Mouse (Mus musculus): ENCODE data around the gene Sec61g. TPM values are rescaled to one million over a fixed set of nuclear protein-coding genes. Genes with fewer than 3 reads are reported as not detected.

Gene Sec61g
- 27.7 and 32.9 TPM in 2 replicates for polyA plus RNA-seq (2014; fragmentation: Nextera tagmentation; extraction: Ambion mirVana)

GRCm38 (mm10) chr11:16508052-16508654, at the start of gene Sec61g:
TSS of gene Sec61g (minus strand) at chr11:16508484.
- no peaks in the 10 kb centered on the region for H3K9me3 ChIP-seq (ENCODE audit: control insufficient read depth, low read length)
- peak within 1 kb of the TSS; percentile 89 for H3K27ac ChIP-seq (replicated peaks; ENCODE audit: low read depth, low read length)
- WGBS = under 1% methylated on average over 35 of the region's 35 CpGs
- DNase-seq (peak; percentile 97), ATAC-seq (ENCODE audit: low FRiP score, low TSS enrichment) (peak; percentile 100)
- peaks cover 26% of the 10 kb centered on the region for H3K36me3 ChIP-seq (ENCODE audit: control insufficient read depth, insufficient read depth, low read length)
- no peaks in the 10 kb centered on the region for H3K27me3 ChIP-seq (ENCODE audit: control insufficient read depth, insufficient read depth, low read length)
- H3K4me2 ChIP-seq (ENCODE audit: low read length) = peak within 1 kb of the TSS; percentile 86
- H3K4me3 ChIP-seq (replicated peaks; ENCODE audit: low read depth, low read length) = peak within 1 kb of the TSS; percentile 94
- peak within 1 kb of the TSS; percentile 98 for H3K9ac ChIP-seq (replicated peaks; ENCODE audit: low read length)
- peaks cover 10% of the 10 kb centered on the region for H3K4me1 ChIP-seq (ENCODE audit: control insufficient read depth, insufficient read depth, low read length)

GRCm38 (mm10) chr11:16546421-16547163, 38.3 kb upstream of the Sec61g start:
- WGBS = 78% methylated on average over 5 of the region's 5 CpGs

GRCm38 (mm10) chr11:16537379-16537778, 29.1 kb upstream of the Sec61g start:
- Histone ChIP-seq H3K4me2 (ENCODE audit: low read length) (no peak overlapping the region), H3K27me3 (ENCODE audit: control insufficient read depth, insufficient read depth, low read length) (no peaks in the 10 kb centered on the region), H3K4me1 (ENCODE audit: control insufficient read depth, insufficient read depth, low read length) (no peaks in the 10 kb centered on the region), H3K9me3 (ENCODE audit: control insufficient read depth, low read length) (no peaks in the 10 kb centered on the region), H3K9ac (replicated peaks; ENCODE audit: low read length) (no peak overlapping the region), H3K36me3 (ENCODE audit: control insufficient read depth, insufficient read depth, low read length) (no peaks in the 10 kb centered on the region), H3K4me3 (replicated peaks; ENCODE audit: low read depth, low read length) (no peak overlapping the region), H3K27ac (replicated peaks; ENCODE audit: low read depth, low read length) (no peak overlapping the region)
- 90% methylated on average over 1 of the region's 1 CpGs for WGBS
- DNase-seq (no peak), ATAC-seq (ENCODE audit: low FRiP score, low TSS enrichment) (no peak)

More at GRCm38 (mm10) chr11:16546421-16547163, 38.3 kb upstream of the Sec61g start:
- H3K27me3 ChIP-seq (ENCODE audit: control insufficient read depth, insufficient read depth, low read length) = no peaks in the 10 kb centered on the region
- H3K4me3 ChIP-seq (replicated peaks; ENCODE audit: low read depth, low read length) = no peak overlapping the region
- no peaks in the 10 kb centered on the region for H3K9me3 ChIP-seq (ENCODE audit: control insufficient read depth, low read length)
- H3K9ac ChIP-seq (replicated peaks; ENCODE audit: low read length) = no peak overlapping the region
- no peak for DNase-seq
- no peaks in the 10 kb centered on the region for H3K4me1 ChIP-seq (ENCODE audit: control insufficient read depth, insufficient read depth, low read length)
- H3K27ac ChIP-seq (replicated peaks; ENCODE audit: low read depth, low read length) = no peak overlapping the region
- H3K4me2 ChIP-seq (ENCODE audit: low read length) = no peak overlapping the region
- H3K36me3 ChIP-seq (ENCODE audit: control insufficient read depth, insufficient read depth, low read length) = no peaks in the 10 kb centered on the region
- ATAC-seq (ENCODE audit: low FRiP score, low TSS enrichment) = no peak

- ATAC-seq (ENCODE audit: low FRiP score, low TSS enrichment) (no peak; the same call in 1 of the 2 replicates), DNase-seq (no peak)
- H3K36me3 ChIP-seq (ENCODE audit: control insufficient read depth, insufficient read depth, low read length) = no peaks in the 10 kb centered on the region
- 72% methylated on average over 5 of the region's 5 CpGs for WGBS
- no peak overlapping the region for H3K4me2 ChIP-seq (ENCODE audit: low read length)
- no peaks in the 10 kb centered on the region for H3K27me3 ChIP-seq (ENCODE audit: control insufficient read depth, insufficient read depth, low read length)
- no peak overlapping the region for H3K4me3 ChIP-seq (replicated peaks; ENCODE audit: low read depth, low read length)
- H3K27ac ChIP-seq (replicated peaks; ENCODE audit: low read depth, low read length) = no peak overlapping the region
- H3K9ac ChIP-seq (replicated peaks; ENCODE audit: low read length) = no peak overlapping the region
- no peaks in the 10 kb centered on the region for H3K4me1 ChIP-seq (ENCODE audit: control insufficient read depth, insufficient read depth, low read length)
- H3K9me3 ChIP-seq (ENCODE audit: control insufficient read depth, low read length) = no peaks in the 10 kb centered on the region
Measured at GRCm38 (mm10) chr11:16534582-16535553, 26.6 kb upstream of the Sec61g start.

GRCm38 (mm10) chr11:16532877-16533276, 24.6 kb upstream of the Sec61g start:
- Histone ChIP-seq H3K4me3 (replicated peaks; ENCODE audit: low read depth, low read length) (no peak overlapping the region), H3K4me1 (ENCODE audit: control insufficient read depth, insufficient read depth, low read length) (no peaks in the 10 kb centered on the region), H3K27ac (replicated peaks; ENCODE audit: low read depth, low read length) (no peak overlapping the region), H3K4me2 (ENCODE audit: low read length) (no peak overlapping the region), H3K36me3 (ENCODE audit: control insufficient read depth, insufficient read depth, low read length) (no peaks in the 10 kb centered on the region), H3K27me3 (ENCODE audit: control insufficient read depth, insufficient read depth, low read length) (no peaks in the 10 kb centered on the region), H3K9ac (replicated peaks; ENCODE audit: low read length) (no peak overlapping the region), H3K9me3 (ENCODE audit: control insufficient read depth, low read length) (no peaks in the 10 kb centered on the region)
- ATAC-seq (ENCODE audit: low FRiP score, low TSS enrichment) = no peak
- WGBS = 30% methylated on average over 5 of the region's 5 CpGs
- DNase-seq = peak; percentile 42

GRCm38 (mm10) chr11:16528909-16529308, 20.6 kb upstream of the Sec61g start:
- no peak overlapping the region for H3K9ac ChIP-seq (replicated peaks; ENCODE audit: low read length)
- DNase-seq (no peak), ATAC-seq (ENCODE audit: low FRiP score, low TSS enrichment) (no peak)
- H3K4me3 ChIP-seq (replicated peaks; ENCODE audit: low read depth, low read length) = no peak overlapping the region
- H3K4me2 ChIP-seq (ENCODE audit: low read length) = no peak overlapping the region
- no peaks in the 10 kb centered on the region for H3K36me3 ChIP-seq (ENCODE audit: control insufficient read depth, insufficient read depth, low read length)
- no peaks in the 10 kb centered on the region for H3K9me3 ChIP-seq (ENCODE audit: control insufficient read depth, low read length)
- no peaks in the 10 kb centered on the region for H3K4me1 ChIP-seq (ENCODE audit: control insufficient read depth, insufficient read depth, low read length)
- H3K27ac ChIP-seq (replicated peaks; ENCODE audit: low read depth, low read length) = no peak overlapping the region
- H3K27me3 ChIP-seq (ENCODE audit: control insufficient read depth, insufficient read depth, low read length) = no peaks in the 10 kb centered on the region

GRCm38 (mm10) chr11:16528391-16528790, 20.1 kb upstream of the Sec61g start:
- 97% methylated on average over 5 of the region's 5 CpGs for WGBS
- no peak for ATAC-seq (ENCODE audit: low FRiP score, low TSS enrichment)
- H3K36me3 ChIP-seq (ENCODE audit: control insufficient read depth, insufficient read depth, low read length) = no peaks in the 10 kb centered on the region
- no peak overlapping the region for H3K27ac ChIP-seq (replicated peaks; ENCODE audit: low read depth, low read length)
- no peaks in the 10 kb centered on the region for H3K9me3 ChIP-seq (ENCODE audit: control insufficient read depth, low read length)
- no peak overlapping the region for H3K4me2 ChIP-seq (ENCODE audit: low read length)
- H3K9ac ChIP-seq (replicated peaks; ENCODE audit: low read length) = no peak overlapping the region
- H3K27me3 ChIP-seq (ENCODE audit: control insufficient read depth, insufficient read depth, low read length) = no peaks in the 10 kb centered on the region
- DNase-seq = no peak
- no peaks in the 10 kb centered on the region for H3K4me1 ChIP-seq (ENCODE audit: control insufficient read depth, insufficient read depth, low read length)
- no peak overlapping the region for H3K4me3 ChIP-seq (replicated peaks; ENCODE audit: low read depth, low read length)

GRCm38 (mm10) chr11:16527743-16528142, 19.5 kb upstream of the Sec61g start:
- Histone ChIP-seq H3K36me3 (ENCODE audit: control insufficient read depth, insufficient read depth, low read length) (no peaks in the 10 kb centered on the region), H3K9me3 (ENCODE audit: control insufficient read depth, low read length) (no peaks in the 10 kb centered on the region), H3K27me3 (ENCODE audit: control insufficient read depth, insufficient read depth, low read length) (no peaks in the 10 kb centered on the region), H3K4me1 (ENCODE audit: control insufficient read depth, insufficient read depth, low read length) (no peaks in the 10 kb centered on the region), H3K4me3 (replicated peaks; ENCODE audit: low read depth, low read length) (no peak overlapping the region), H3K27ac (replicated peaks; ENCODE audit: low read depth, low read length) (no peak overlapping the region), H3K9ac (replicated peaks; ENCODE audit: low read length) (no peak overlapping the region), H3K4me2 (ENCODE audit: low read length) (no peak overlapping the region)
- WGBS = 94% methylated on average over 5 of the region's 5 CpGs
- DNase-seq = no peak
- ATAC-seq (ENCODE audit: low FRiP score, low TSS enrichment) = no peak
